Mouse (Mus musculus) liver, adult 2 months (tissue): ENCODE results near the gene Nod1.

Source experiments
- CTCF ChIP-seq: fragments of 200-500 bp; IDR thresholded peaks from 2 replicates; pipeline ENCODE4 v1.5.1; 2011; ENCODE audit warnings: low read depth, low read length, control low read depth
- POLR2A ChIP-seq: fragments of 200-500 bp; IDR thresholded peaks from 2 replicates; pipeline ENCODE4 v1.6.1; 2011; ENCODE audit warnings: low read length, control low read depth; ENCODE audit not compliant: insufficient read depth; ENCODE audit errors: extremely low read depth

DNA sequence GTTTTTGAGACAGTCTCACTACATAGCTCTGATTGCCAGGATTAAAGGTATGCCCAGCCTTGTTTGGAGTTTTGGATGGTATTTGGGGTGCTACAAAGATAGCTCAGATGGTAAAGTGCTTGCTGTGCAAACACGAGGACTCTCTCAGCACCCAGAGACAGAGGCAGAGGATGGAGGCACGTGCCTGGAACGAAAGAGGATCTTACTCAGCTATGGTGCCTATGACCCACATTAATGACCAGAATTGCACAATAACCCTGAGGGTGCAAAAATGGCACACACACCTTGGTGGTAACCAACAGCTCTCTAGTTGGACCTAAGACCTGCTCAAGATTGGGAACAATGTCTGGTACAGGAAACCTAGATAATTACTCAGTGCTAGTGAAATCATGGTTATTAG is 19.9 kb downstream of the Nod1 start:
- no peak for TF ChIP-seq POLR2A
- TF ChIP-seq CTCF, result no peak
